Mouse (Mus musculus) erythroid progenitor cell, adult 5-6 weeks (primary cell): ENCODE results near the gene Trpm5. TPM values are rescaled to one million over a fixed set of nuclear protein-coding genes. Genes with fewer than 3 reads are reported as not detected.

Experiments used
- total RNA-seq, 2 experiments: library from RNA; stranded (forward) in 1 of 2; stranded (reverse) in 1 of 2; fragments of 150-400 nt in 1 of 2; fragments of 186-747, 209-891 nt in 1 of 2; gene quantifications; 2 replicates each; pipeline versions ENCODE4 v1.2.3 to v1.2.4; 2015 to 2017; ENCODE audit warnings: low replicate concordance in 2 of 2

The Trpm5 gene
- total RNA-seq, 2 experiments from 2014 or later: not detected

Other genes with a start within 250 kb of the Trpm5 start
- gene Th, start 163.5 kb downstream of the Trpm5 start, total RNA-seq (2015; ENCODE audit: low replicate concordance): not detected in 2 replicates
- gene Th, start 163.5 kb downstream of the Trpm5 start, total RNA-seq (2017; ENCODE audit: low replicate concordance): not detected in 2 replicates
- gene Ascl2, start 125.4 kb downstream of the Trpm5 start, total RNA-seq (2015; ENCODE audit: low replicate concordance): 1.4 TPM in 1 of 2 replicates, not detected in the other
- not detected in 2 replicates for gene Ascl2, start 125.4 kb downstream of the Trpm5 start, total RNA-seq (2017; ENCODE audit: low replicate concordance)
- 69.6 and 81.1 TPM in 2 replicates for gene Tspan32, start 89.6 kb downstream of the Trpm5 start, total RNA-seq (2015; ENCODE audit: low replicate concordance)
- gene Tspan32, start 89.6 kb downstream of the Trpm5 start, total RNA-seq (2017; ENCODE audit: low replicate concordance): 47.7 and 48.9 TPM in 2 replicates
- gene Cd81, start 41.9 kb downstream of the Trpm5 start, total RNA-seq (2015; ENCODE audit: low replicate concordance): 102 and 110 TPM in 2 replicates
- gene Cd81, start 41.9 kb downstream of the Trpm5 start, total RNA-seq (2017; ENCODE audit: low replicate concordance): 92.2 and 202 TPM in 2 replicates
- 10.9 and 13.7 TPM in 2 replicates for gene Tssc4, start 25.4 kb downstream of the Trpm5 start, total RNA-seq (2015; ENCODE audit: low replicate concordance)
- 6.2 and 21.0 TPM in 2 replicates for gene Tssc4, start 25.4 kb downstream of the Trpm5 start, total RNA-seq (2017; ENCODE audit: low replicate concordance)
- gene Kcnq1, start 11.7 kb upstream of the Trpm5 start, total RNA-seq (2015; ENCODE audit: low replicate concordance): not detected in 2 replicates
- gene Kcnq1, start 11.7 kb upstream of the Trpm5 start, total RNA-seq (2017; ENCODE audit: low replicate concordance): not detected in 2 replicates